Mouse (Mus musculus) midbrain, embryonic 10.5 days (tissue): Measurements from ENCODE around the gene Psg22. TPM values are rescaled to one million over a fixed set of nuclear protein-coding genes. Genes with fewer than 3 reads are reported as not detected.
"Not testable (repeated sequence)": the region's sequence is repeated elsewhere in the genome, so short reads cannot be mapped to it uniquely, and the experiment has no call there.

Experiments used
- DNase-seq: peaks from one replicate; pipeline ENCODE4 v3.0.0-alpha.2; 2017; ENCODE audit warnings: low spot score
- H3K27ac ChIP-seq: fragments of 300-500 bp; sonication (generic); replicated peaks from 2 replicates; pipeline ENCODE4 v1.5.1; 2016; ENCODE audit warnings: mild to moderate bottlenecking
- H3K27me3 ChIP-seq: fragments of 300-500 bp; sonication (generic); 2 replicates; pipeline ENCODE4 v1.6.1; 2016; ENCODE audit warnings: low read depth, mild to moderate bottlenecking; ENCODE audit not compliant: poor library complexity, severe bottlenecking
- H3K36me3 ChIP-seq: fragments of 300-500 bp; sonication (generic); 2 replicates; pipeline ENCODE4 v1.6.1; 2016; ENCODE audit warnings: mild to moderate bottlenecking, moderate library complexity
- H3K4me1 ChIP-seq: fragments of 300-500 bp; sonication (generic); 2 replicates; pipeline ENCODE4 v1.6.1; 2016
- H3K4me3 ChIP-seq: fragments of 300-500 bp; sonication (generic); 2 replicates; pipeline ENCODE4 v1.5.1; 2016; ENCODE audit warnings: mild to moderate bottlenecking, moderate library complexity
- H3K9me3 ChIP-seq: fragments of 300-500 bp; sonication (generic); replicated peaks from 2 replicates; pipeline ENCODE4 v1.6.1; 2016; ENCODE audit warnings: mild to moderate bottlenecking
- WGBS: fragments of 180-500 bp; shearing (Covaris S2); methylation state at CpG from one replicate; pipeline ENCODE4 v1.1.7; 2016; 5-methylcytosine and 5-hydroxymethylcytosine counted together
- polyA plus RNA-seq: library from polyadenylated mRNA; unstranded; fragments of >200 nt; fragmentation: Nextera tagmentation; extraction: Ambion mirVana; gene quantifications from 2 replicates; pipeline ENCODE4 v1.2.1, GENCODE M21; 2016

Psg22 gene
- polyA plus RNA-seq, 1 experiment from 2014 or later: not detected

GRCm38 (mm10) chr7:18747420-18747819 is 29.5 kb downstream of the Psg22 start:
- 26% methylated on average over 2 of the region's 2 CpGs for WGBS
- H3K4me3 ChIP-seq, H3K36me3 ChIP-seq, H3K9me3 ChIP-seq, H3K27ac ChIP-seq, DNase-seq: not testable (repeated sequence)
- Histone ChIP-seq H3K4me1 (peaks cover 33% of the 10 kb centered on the region), H3K27me3 (peaks cover 17% of the 10 kb centered on the region)

- Histone ChIP-seq H3K27ac (peak overlapping the region; percentile 46; the same call in 1 of the 2 replicates), H3K36me3 (no peaks in the 10 kb centered on the region), H3K4me3 (peak overlapping the region; percentile 24), H3K9me3 (no peaks in the 10 kb centered on the region; the same call in 1 of the 2 replicates), H3K4me1 (peaks cover 33% of the 10 kb centered on the region), H3K27me3 (peaks cover 17% of the 10 kb centered on the region)
- no peak for DNase-seq
- WGBS: 15% methylated on average over 6 of the region's 6 CpGs
Measured at GRCm38 (mm10) chr7:18748994-18749895, 31.4 kb downstream of the Psg22 start.

GRCm38 (mm10) chr7:18749896-18750477 is 32.1 kb downstream of the Psg22 start:
- not testable (repeated sequence) for H3K9me3 ChIP-seq, H3K27ac ChIP-seq, H3K4me3 ChIP-seq, H3K36me3 ChIP-seq
- peaks cover 33% of the 10 kb centered on the region for H3K4me1 ChIP-seq
- whole genome bisulfite sequencing: 58% methylated on average over 11 of the region's 13 CpGs
- DNase-seq: peak; percentile 70
- H3K27me3 ChIP-seq: peaks cover 17% of the 10 kb centered on the region

- H3K4me1 ChIP-seq, H3K27ac ChIP-seq, H3K9me3 ChIP-seq, H3K27me3 ChIP-seq, H3K4me3 ChIP-seq, DNase-seq, H3K36me3 ChIP-seq: not testable (repeated sequence)
- 91% methylated on average over 7 of the region's 7 CpGs for WGBS
Measured at GRCm38 (mm10) chr7:18760152-18760551, 42.3 kb downstream of the Psg22 start.

GRCm38 (mm10) chr7:18762885-18763284 is 45.0 kb downstream of the Psg22 start:
- not testable (repeated sequence) for H3K4me1 ChIP-seq, H3K36me3 ChIP-seq, DNase-seq, H3K27ac ChIP-seq, H3K4me3 ChIP-seq, H3K9me3 ChIP-seq, H3K27me3 ChIP-seq
- WGBS: 9% methylated on average over 1 of the region's 2 CpGs

Other genes starting within 250 kb of the Psg22 start
- gene Psg26, start 233.9 kb upstream of the Psg22 start, polyA plus RNA-seq: not detected in 2 replicates
- not detected in 2 replicates for gene Psg25, start 185.8 kb upstream of the Psg22 start, polyA plus RNA-seq
- not detected in 2 replicates for gene Psg27, start 150.8 kb upstream of the Psg22 start, polyA plus RNA-seq
- gene Psg23, start 101.6 kb upstream of the Psg22 start, polyA plus RNA-seq: not detected in 2 replicates
- not detected in 2 replicates for gene Psg21, start 61.4 kb upstream of the Psg22 start, polyA plus RNA-seq
- not detected in 2 replicates for gene Psg20, start 31.9 kb upstream of the Psg22 start, polyA plus RNA-seq
- not detected in 2 replicates for gene Psg19, start 80.4 kb downstream of the Psg22 start, polyA plus RNA-seq
- gene Psg17, start 103.5 kb downstream of the Psg22 start, polyA plus RNA-seq: not detected in 2 replicates
- gene Mill2, start 121.9 kb downstream of the Psg22 start, polyA plus RNA-seq: 0.14 and 0.30 TPM in 2 replicates
- gene Pglyrp1, start 153.2 kb downstream of the Psg22 start, polyA plus RNA-seq: 1.6 and 1.7 TPM in 2 replicates
- gene Ccdc61, start 192.3 kb downstream of the Psg22 start, polyA plus RNA-seq: 38.5 and 38.7 TPM in 2 replicates
- 3.9 and 6.2 TPM in 2 replicates for gene Nova2, start 207.8 kb downstream of the Psg22 start, polyA plus RNA-seq